Mouse (Mus musculus) kidney, postnatal 10 days (tissue): ENCODE measurements around the gene Arid5a.

ENCODE experiments used
- DNase-seq: peaks from one replicate; pipeline ENCODE4 v3.0.0; 2021; ENCODE audit warnings: mixed read lengths

The Arid5a gene

DNA sequence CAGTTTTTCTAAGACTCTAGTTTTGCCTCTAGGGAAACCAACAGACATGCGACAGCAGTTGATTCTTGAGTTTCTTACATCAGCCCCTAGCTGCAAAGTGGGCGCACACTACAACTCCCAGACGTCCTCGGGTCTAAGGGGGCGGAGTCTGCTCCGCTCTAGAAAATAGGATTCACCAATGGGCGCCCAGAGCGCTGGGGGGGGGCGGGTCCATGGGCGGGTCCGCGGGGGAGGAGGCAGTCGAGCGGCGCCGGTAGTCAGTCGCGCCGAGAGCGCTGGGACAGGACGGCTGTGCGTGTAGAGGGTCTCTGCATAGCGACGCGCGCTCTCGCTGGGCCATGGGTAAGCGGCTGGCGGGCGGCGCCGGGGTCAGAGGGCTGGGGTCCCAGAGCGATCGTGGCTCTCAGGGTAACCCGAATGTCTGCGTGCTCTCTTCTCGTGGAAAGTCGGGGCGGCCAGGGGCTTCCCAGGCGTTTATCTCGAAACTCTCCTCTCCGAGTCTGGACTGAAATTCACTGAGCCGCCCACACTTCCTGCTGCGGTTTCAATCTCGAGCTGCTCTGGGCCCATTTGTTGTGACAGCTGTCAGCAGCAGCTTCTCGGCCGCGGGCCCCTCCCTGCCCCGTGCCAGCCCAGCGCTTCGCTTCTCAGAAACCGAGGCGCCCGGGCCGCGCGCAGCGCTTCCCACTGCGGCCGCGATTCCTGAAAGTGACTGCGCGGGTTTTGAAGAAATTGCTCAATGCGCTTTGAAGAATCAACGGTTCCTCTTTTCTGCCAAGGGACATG lies at the start of gene Arid5a:
Gene Arid5a, plus strand, starts transcription at position 239 of the 786 bp plus-strand sequence.
- DNase-seq, result peak; percentile 94

DNA sequence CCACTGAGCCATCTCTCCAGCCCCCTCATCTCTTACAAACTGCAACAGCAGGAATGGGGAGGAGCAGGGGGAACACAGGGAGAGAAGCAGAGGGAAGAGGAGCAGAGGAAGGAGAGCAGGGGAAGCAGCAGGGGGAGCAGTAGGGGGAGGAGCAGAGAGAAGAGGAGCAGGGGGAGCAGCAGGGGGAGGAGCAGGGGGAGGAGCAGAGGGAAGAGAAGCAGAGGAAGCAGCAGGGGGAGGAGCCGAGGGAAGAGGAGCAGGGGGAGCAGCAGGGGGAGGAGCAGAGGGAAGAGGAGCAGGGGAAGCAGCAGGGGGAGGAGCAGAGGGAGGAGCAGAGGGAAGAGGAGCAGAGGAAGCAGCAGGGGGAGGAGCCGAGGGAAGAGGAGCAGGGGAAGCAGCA lies 48.9 kb upstream of the Arid5a start:
- DNase-seq, result no peak

DNA sequence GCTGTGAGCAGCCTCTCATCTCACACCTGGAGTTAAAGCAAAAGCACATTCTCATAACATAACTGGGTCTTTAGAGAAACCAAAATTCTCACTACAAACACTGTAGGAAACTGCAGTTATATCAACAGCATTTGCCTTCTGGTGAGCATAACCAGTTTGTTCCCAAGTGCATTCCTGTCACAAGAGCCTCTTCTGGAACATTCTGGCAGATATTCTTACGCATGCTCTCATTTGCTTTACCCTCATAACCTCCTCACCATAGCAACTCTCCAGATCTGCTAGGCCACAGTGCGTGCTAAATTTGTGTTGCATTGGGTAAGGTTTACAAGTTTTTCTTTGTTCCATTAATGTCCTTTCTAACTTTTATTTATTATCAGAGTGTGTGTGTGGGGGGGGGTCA lies 48.3 kb upstream of the Arid5a start:
- no peak for DNase-seq

DNA sequence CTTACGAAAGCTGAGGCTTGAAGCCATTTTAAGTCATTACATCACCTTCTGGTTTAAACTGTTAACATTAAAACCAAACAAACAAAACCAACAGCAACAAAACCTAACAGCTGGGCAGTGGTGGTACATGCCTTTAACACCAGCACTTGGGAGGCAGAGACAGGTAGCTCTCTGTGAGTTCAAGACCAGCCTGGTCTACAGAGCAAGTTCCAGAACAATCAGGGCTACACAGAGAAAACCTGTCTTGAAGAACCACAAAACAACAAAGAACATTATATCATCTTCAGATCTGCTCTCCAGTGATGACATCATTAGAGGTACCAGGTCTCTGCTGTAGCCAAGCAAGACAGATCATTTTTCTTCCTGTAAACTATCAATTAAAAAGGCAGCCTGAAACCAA lies 47.1 kb upstream of the Arid5a start:
- DNase-seq, result no peak

DNA sequence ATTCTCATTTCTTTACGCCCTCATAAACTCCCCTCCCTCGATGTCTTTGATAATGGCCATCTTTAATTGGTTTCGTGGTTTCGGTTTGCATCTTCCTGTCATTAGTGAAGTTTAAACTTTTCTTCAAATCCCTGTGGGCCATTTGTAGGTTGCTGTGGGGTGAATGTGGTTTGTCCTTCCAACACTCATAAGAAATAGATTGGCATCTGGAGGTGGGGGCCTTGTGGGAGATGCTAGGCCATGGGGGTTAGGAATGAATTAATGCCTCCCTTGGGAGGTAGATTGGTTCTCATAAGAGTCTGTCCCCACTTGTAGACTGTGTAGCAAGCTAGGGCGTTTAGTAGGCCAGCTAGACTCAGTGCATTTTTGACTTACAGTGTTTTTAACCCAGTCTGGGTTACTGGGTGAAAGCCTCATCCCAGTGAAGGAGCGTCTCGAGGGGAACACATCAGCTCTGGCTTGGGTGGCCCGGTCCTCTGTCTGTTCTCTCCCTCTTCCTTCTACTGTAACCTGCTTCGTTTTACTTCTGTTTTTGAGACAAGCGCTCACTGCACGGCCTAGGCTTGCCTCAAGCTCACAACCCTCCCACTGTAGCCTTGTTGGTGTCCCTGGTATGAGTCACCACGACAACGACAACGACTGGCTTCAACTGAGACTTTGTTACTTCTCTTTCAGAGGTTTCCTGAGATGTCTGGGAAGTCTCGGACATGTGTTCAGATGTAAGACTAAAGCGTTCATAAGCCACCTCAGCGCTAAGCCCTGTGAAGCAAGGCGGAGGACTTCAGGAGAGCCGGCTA lies 45.6 kb upstream of the Arid5a start:
- no peak for DNase-seq

DNA sequence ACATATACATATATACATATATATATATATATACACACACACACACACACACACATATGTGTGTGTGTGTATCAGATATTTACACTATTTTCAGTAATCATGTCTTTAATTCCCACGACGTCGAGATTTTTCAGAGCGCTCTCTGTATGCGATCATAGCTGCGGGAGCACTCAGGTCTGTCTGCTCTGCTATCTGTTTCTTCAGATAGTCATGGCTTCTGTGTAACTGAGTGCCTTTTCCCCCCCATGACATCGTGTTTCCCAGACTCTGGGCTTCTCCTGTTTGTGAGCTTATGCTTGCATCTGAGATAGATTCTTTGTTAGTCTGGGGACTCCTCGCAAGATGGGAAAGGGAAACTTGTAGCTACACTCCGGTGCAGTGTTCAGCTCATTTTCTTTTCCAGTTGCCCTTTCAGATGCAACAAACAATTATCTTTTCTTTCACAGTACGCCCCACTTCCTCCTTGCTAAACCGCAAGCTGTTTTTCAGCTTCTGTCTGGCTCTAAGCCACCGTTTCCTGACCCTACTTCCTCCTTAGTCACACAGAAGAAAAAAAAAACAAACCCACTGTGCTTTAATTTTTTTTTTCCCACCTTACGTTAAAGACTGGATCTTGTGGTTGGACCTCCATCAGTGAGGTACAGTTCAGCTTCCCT lies 43.6 kb upstream of the Arid5a start:
- peak; percentile 85 for DNase-seq

DNA sequence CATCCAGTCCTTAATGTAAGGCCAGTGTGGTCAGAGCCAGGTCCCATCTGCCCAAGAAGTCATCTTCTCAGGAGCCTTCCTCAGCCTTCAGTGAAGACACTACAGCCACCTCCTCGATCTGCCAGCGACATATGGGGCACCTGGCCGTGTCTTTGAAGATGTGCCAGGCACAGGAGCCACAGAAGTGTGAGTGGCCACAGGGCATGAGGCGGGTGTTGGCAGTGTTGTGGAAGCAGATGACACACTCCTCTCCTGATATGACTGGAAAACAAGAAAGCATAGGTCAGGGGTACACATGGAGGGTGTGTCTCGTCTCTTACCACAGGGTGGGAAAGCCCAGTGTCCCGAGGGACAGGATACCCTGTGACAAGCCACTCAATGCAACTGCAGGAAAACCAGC lies 41.2 kb upstream of the Arid5a start:
- DNase-seq, result no peak

DNA sequence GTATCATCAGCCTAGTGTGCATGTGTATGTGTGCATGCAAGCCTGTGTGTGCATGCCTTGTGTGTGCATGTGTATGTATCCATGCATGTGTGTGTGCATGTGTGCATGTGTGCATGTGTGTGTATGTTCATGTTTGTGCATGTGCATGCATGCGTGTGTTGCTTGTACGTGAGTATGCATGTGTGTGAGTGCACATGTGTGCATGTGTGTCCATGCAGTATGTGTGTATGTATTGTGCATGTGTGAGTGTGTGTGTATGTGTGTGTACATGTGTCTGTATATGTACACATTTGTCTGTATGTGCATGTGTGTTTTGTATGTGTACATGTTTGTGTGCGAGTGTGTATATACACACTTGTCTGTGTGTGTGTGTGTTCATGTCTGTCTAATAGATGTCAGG lies 39.9 kb upstream of the Arid5a start:
- no peak for DNase-seq

DNA sequence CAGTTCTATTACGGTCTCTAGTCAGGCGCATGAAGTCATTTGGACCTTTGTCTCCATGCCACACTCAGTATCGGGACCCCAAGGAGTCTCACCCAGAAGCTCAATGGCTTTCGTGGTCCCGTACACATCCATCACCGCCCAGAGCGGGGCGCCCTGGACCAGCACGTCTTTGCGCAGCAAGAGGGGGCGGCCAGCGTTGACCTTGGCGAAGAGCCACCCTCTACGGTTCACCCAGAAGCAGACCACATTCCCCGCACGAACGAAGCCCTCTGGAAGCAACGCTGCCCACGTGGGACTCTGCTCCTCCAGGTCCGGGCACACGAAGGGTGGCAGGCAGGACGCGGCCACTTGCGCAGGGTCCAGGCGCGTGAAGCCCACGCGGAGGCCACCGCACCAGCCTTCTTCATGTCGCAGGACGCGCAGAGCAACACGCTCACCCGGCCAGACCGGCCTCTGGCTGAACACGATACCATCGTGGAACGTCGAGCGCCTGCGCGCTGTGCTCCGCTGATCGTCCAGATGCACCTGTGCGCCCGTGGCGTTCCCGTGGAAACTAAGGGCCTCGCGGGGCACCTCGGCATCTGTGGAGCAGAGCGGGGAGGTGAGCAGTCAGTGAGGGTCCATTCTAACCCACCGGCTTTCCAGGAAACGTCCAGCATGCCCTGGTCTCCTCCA lies 38.3 kb upstream of the Arid5a start:
- peak; percentile 58 for DNase-seq

DNA sequence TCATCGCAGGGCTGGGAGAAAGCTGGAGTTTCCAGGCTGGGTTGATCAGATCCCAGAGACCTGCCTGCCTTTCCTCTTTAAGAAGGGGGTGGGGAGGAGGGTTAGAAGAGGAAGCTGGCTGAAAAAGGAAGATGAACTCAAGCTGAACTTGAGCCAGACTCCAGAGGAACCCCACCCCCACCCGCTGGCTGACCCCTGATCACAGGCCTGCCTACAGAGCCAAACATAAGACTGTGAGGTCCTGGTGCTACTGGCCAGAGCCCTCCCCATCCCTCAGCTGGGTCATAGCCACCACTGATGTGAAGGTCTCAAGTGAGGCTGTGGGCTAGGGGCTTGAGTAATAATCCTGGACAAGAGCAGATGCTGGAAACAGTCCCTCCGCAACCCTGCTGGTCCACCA lies 36.9 kb upstream of the Arid5a start:
- DNase-seq, result peak; percentile 71

DNA sequence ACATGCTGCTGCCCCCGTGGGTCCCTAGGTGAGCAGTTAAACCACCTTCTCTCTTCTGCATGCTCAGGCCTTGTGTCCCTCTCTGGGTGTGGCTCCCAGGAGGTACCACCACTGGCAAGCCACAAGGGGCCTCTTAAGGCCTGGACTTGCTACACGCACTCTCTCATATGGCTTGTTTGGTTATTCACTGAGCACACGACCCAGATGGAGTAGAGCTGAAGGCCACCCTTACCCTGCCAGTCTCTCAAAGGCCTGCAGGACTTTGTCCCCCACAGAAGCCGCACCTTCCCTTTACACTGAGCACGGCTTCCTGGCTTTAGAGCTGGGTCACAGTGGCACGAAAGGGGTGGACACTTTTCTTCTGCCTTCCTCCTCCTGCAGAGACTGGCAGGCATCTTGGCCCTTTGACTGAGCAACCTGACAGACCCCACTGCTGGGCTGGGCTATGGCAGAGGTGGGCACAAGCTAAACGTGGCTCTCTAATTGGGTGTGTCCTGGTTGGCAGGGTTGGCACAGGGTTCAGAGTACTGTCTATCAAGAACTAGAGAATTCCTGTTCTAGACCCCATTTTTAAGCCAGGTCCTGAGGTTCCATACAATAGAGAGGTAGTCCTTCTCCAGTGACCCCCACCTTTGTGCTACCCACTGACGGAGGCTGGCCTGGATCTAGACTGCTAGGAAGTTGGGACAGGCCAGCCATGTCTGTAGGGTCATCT lies 35.9 kb upstream of the Arid5a start:
- DNase-seq, result peak; percentile 40

DNA sequence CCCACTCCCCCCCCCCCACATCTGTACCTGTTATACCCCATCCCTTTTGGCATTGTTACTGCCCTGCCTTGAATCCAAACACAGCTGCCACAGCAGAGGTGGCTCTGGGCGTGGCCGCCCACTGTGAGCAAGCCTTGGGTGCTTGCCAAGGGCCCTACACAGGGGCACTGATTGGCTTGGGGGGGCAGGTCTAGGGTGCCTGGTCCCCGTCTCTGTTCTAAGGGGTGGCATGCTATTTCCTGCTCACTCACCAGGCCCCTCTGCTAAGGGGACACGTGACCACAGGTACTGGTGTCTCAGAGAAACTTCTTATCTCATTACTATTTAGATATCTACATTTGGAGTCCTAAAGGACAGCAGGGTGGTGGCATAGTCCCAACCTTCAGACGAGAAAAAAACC lies 35.0 kb upstream of the Arid5a start:
- peak; percentile 76 for DNase-seq

DNA sequence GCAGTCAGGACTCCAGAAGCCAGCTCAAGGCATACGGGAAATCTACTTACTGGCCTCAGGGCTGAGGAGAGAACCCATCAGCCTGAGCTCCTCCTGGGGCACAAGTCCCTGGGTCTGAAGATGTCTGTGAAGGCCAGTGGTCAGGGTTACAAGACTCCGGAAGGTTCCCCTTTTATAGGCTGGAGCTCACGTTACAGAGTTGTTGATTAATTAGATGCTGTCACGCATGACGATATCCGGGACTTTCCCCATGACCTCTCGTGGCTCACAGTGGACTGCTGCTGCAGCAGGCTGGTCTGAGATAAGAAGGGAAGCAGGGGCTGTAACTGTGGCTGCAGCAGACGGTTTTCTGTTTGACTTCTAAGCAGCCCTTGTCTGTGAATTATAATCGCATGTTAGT lies 34.2 kb upstream of the Arid5a start:
- peak; percentile 83 for DNase-seq

DNA sequence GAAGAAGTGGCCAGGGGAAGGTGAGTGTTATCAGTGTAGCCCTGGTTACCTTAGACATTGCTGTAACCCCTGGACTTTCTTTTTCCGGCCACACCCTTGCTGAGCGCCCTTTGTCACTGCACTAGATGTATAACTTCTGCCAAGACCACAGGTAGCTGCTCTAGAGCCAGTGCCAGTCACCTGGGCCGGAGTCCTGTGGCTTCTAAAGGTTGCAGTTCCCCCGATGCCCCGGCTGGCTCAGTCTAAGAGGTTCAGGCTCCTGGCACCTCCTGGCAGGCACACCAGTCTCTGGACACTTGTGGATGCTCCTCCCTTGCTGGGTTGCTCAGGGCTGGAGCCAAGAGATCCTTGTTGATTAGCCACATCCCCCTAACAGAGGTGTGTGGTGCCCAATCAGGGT lies 33.1 kb upstream of the Arid5a start, which contains the start of gene Neurl3:
Gene Neurl3, minus strand, starts transcription at position 225 of the 400 bp plus-strand sequence.
- no peak for DNase-seq

DNA sequence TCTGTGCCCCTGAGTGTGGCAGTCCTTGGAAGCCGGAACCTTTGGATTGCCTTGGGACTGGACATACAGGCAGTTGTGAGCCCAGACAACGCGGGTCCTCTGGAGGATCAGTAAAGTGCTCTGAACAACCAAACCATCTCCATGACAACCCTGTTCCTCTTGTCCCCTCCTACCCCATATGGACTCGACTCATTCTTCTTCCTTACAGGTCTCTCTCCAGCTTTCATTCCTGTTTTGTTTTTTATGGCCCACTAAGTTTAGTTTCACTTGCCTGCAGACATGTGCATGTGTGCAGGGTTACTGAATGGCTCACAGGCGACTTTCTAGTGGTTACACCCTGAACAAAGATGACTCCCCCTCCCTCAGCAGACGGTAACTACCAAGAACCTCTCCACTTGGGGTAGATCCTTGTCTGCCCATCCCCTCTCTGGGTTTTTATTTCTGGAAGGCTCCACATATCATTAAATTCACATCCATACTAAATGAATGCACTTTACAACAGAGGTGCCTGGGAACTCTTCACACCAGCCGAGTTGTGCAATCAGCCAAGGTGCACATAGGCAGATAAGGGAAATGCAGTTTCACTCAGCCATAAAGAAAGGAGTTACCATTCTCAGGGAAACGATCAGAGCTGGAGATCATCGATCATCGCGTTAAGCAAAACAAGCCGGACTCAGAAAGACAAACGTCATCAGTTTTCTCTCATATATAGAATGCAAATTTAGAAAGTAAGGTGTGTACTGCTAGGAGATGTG lies 31.7 kb upstream of the Arid5a start:
- no peak for DNase-seq

DNA sequence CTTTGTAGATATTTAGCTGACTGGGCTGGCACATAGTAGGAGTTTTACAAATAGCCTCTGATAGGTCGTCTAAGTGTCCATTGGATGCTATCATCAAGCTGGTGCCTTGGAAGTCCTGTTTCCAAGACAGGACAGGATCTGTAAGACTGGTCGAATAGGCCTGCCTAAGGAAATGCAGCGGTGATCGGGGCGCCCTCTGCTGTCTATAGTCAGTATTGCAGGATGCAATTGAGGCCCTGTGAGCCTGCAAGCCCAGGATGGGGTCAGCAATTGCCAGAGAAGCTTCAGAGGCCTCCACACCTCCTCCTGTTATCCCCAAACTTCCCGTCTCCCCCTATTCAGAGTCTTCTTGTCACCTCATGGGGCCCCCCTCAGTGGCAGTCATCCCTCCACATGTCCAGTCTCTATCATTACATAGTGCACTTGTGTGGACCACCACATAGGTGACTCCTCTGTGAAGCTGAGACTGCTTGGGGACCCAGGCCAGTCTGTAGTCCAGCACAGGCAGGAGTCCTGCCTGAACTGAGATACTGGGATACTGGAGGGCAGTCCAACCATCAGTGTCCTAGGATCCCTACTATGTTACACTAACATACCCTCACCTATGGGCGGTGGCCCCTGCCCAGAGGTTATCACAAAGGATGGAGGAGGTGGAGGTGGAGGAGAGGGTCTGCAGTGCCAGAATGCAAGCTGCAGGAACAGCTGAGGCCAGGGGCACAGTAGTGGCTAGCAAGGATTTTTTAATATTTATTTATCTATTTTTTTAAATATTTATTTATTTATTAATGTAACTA lies 30.1 kb upstream of the Arid5a start:
- DNase-seq, result peak; percentile 91

DNA sequence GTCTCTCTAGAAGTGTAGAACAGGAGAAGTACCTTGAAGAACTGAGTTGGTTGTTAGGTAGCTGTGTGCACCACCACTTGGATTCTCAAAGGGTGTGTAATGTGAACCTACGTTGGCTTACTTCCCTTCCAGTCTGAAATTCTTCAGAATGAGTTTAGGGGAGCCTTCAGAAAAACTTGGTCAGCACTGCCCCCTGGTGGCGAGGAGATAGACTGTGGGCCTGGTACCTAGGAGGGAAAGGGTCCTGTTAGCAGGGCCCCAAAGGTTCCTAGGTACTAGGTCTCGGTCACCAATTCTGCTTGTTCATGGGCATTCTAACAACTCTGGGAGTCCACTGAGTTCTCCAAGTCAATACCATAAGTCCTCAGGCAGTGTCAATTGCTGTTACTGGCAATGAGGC lies 28.3 kb upstream of the Arid5a start:
- peak; percentile 93 for DNase-seq

DNA sequence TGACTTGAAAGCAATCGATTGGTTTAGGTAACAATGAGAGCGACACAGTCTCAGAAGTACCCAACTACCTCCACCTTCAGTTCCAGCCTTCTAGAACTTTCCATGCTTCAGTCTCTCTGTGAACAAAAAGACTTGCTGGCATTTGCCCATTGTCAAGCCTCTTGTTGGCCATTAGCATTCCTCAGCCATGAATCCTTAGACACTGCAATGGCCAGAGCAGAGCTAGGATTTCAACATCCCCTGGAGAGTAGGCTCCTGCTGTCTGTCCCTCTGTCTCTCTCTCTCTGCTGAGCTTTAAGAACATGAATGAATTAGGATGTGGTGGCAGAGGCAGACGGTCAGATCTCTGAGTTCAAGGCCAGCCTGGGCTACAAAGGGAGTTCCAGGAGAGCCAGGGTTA lies 26.6 kb upstream of the Arid5a start:
- no peak for DNase-seq

DNA sequence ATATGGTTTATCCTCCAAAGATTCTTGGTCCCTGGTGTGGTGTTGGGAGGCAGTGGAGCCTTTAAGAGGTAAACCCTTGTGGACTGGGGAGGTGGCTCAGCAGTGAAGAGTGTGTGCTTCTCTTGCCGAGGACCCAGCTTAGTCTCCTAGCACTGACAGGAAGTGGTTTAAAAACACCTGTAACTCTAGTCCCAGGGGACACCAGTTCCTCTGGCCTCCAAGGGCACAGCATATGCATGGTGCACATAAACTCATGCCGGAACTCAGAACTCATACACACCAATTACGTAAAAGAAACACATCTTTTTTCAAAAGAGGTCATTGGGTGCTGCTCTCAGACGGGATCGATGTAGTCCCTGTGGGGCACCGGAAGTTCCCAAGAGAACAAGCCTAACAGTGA lies 25.7 kb upstream of the Arid5a start:
- no peak for DNase-seq

DNA sequence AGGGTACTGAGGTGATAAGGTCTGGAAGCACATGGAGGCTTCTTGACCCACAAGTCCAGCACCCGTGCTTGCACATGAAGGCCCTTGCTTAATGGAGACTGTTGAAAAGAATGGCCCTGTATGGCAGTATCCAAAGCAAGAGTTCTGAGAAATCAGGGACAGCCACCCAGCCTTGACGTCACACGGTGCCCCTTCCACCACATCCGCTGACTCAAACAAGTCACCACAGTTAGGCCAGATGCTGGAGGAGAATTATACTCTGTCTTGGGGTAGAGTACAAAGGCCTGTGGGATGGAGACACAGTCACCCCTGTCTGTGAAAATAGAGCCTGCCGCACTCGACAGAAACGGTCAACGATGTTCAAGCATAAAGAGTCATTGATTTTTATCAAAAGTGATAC lies 14.1 kb upstream of the Arid5a start:
- DNase-seq, result no peak

DNA sequence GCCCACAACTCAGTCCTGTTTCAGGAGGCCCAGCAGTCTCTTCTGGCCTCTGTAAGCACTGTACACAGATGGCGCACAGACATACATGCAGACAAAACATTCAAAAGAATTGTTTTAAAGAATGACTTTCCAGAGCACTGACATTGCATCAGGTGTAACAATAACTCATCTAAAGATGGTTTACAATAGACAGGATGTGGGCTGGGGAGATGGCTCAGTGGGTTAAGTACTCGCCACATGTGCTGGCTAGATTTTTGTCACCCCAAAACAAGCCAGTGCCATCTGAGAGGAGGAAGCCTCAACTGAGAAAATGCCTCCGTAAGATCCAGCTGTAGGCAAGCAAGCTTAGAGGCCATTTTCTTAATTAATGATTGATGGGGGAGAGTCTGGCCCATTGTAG lies 13.1 kb upstream of the Arid5a start:
- no peak for DNase-seq
